Mouse (Mus musculus): ENCODE results near the gene Mmp28.

DNA sequence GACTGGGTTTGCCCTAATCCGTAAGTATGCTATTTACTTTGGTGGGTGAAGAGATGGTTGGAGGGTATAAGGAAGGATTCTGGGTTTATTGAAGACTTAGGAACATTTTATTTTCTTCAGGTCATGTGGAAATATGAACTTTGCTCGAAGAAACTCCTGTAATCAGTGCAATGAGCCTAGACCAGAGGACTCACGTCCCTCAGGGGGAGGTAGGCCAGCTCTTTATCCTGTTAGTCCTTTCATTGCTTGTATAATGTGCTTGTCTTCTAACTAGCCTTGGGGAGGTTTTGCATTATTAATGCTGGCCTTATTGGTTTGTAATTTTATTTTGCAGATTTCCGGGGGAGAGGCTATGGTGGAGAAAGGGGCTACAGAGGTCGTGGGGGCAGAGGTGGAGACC lies 41.4 kb upstream of the Mmp28 start:
- TF ChIP-seq CTCF (IDR thresholded peaks at IDR 0.05; ENCODE audit: insufficient read depth, low read length) = no peak
- TF ChIP-seq POLR2A (IDR thresholded peaks at IDR 0.05; ENCODE audit: borderline replicate concordance, extremely low read depth, low read depth, low read length) = no peak

Data from lung, adult 2 months (tissue).